Comparison of ENCODE assay signal across 10 mouse cellular contexts in the genomic region with DNA sequence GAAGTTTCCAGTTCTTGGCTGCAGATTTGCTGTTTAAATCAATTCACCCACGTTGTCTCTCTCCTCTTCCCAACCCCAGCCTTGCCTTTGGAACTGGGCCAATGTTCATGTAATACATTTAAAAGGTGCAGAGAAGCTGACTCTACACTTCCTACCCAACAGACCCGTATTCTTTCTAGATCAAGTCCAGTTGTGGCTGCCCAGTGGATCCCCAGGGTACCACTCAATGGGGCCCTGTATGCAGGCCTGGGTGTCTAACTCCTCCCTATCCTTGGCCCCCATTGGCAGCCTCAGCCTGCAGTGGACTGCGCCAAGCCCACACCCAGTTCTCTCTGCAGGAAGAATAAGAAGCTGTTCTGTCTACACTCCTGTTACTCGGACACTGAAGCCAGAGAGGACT. TPM values are rescaled to one million over a fixed set of nuclear protein-coding genes. Genes with fewer than 3 reads are reported as not detected.
DNase-seq lines count a peak whose midpoint lies in the region; ATAC-seq lines count a peak whose summit lies in the region.
"Had no signal": no experiment of that assay in that cellular context is flagged by ENCODE, and none has a peak within 500 bp of the region (broad histone marks: within the 10 kb centered on the region; RNA-seq: fewer than 3 reads in every experiment).

A gene (plus strand): TSS at position 318 of the 400 bp plus-strand sequence.

- H3K36me3 ChIP-seq in neural tube, embryonic 15.5 days = peaks cover 3% of the 10 kb centered on the region; the same call in 1 of the 2 replicates
- H3K36me3 ChIP-seq in forebrain, embryonic 10.5 days (replicated peaks) = no peaks in the 10 kb centered on the region
- H3K36me3 ChIP-seq: liver, embryonic 15.5 days had no signal

- H3K9ac ChIP-seq in neural tube, embryonic 15.5 days (replicated peaks) = no peak within 1 kb of the TSS
- H3K9ac ChIP-seq: liver, embryonic 15.5 days had no signal

- H3K9me3 ChIP-seq in neural tube, embryonic 15.5 days (replicated peaks) = no peaks in the 10 kb centered on the region
- no peaks in the 10 kb centered on the region for H3K9me3 ChIP-seq in forebrain, embryonic 10.5 days
- H3K9me3 ChIP-seq: liver, embryonic 15.5 days had no signal

- DNase-seq in gastrocnemius, adult 18-20 months (ENCODE audit: low spot score) = peak; percentile 32
- DNase-seq in gastrocnemius, adult 8-10 months (ENCODE audit: low spot score in 2 of 2) = no peak
- DNase-seq in urinary bladder, adult 2 months (ENCODE audit: low spot score) = peak; percentile 32
- no peak for DNase-seq in urinary bladder, adult 18-20 months (ENCODE audit: low spot score in 2 of 2)
- peak; percentile 43 for DNase-seq in kidney, postnatal 14 days
- no peak for DNase-seq in forebrain, embryonic 10.5 days (ENCODE audit: extremely low spot score, low spot score)

- peaks cover 13% of the 10 kb centered on the region for H3K4me1 ChIP-seq in neural tube, embryonic 15.5 days
- peaks cover 2% of the 10 kb centered on the region for H3K4me1 ChIP-seq in forebrain, embryonic 10.5 days
- H3K4me1 ChIP-seq: liver, embryonic 15.5 days had no signal

- H3K27me3 ChIP-seq in neural tube, embryonic 15.5 days (replicated peaks) = no peaks in the 10 kb centered on the region
- H3K27me3 ChIP-seq in forebrain, embryonic 10.5 days (ENCODE audit: poor library complexity, severe bottlenecking) = no peaks in the 10 kb centered on the region
- H3K27me3 ChIP-seq: liver, embryonic 15.5 days had no signal

- no peak within 1 kb of the TSS for H3K4me2 ChIP-seq in neural tube, embryonic 15.5 days
- H3K4me2 ChIP-seq: liver, embryonic 15.5 days had no signal

- WGBS in neural tube, embryonic 15.5 days = 53% methylated on average over 4 of the region's 4 CpGs
- 75% methylated on average over 4 of the region's 4 CpGs for WGBS in forebrain, embryonic 10.5 days

- no peak for ATAC-seq in neural tube, embryonic 15.5 days (ENCODE audit: low FRiP score)
- no peak for ATAC-seq in CD4-positive, CD25-positive, alpha-beta regulatory T cell, adult 4 months

- H3K4me3 ChIP-seq in neural tube, embryonic 15.5 days (replicated peaks) = no peak within 1 kb of the TSS; the same call in 1 of the 2 replicates
- H3K4me3 ChIP-seq in forebrain, embryonic 10.5 days = no peak within 1 kb of the TSS
- H3K4me3 ChIP-seq: liver, embryonic 15.5 days had no signal

- peak within 1 kb of the TSS; percentile 23; the same call in 1 of the 2 replicates for H3K27ac ChIP-seq in neural tube, embryonic 15.5 days (replicated peaks)
- no peak within 1 kb of the TSS for H3K27ac ChIP-seq in forebrain, embryonic 10.5 days
- H3K27ac ChIP-seq: liver, embryonic 15.5 days had no signal

RNA-seq across cellular contexts. Expression of the gene that starts here (rescaled TPM):
- total RNA-seq in gastrocnemius, adult 18-20 months (2021) = 1 to 10 TPM; 1.2 to 3.5 TPM
- total RNA-seq in gastrocnemius, adult 8-10 months (2022) = 1 to 10 TPM; 1.2 to 3.0 (median 2.4) TPM
- polyA plus RNA-seq in urinary bladder, adult 2 months (2012; rRNA removed) = 8.2 and 10.5 TPM in 2 replicates
- 5.4 and 7.4 TPM in 2 replicates for polyA plus RNA-seq in neural tube, embryonic 15.5 days (2015; fragmentation: Nextera tagmentation; extraction: Ambion mirVana)
- polyA plus RNA-seq in CD4-positive, CD25-positive, alpha-beta regulatory T cell, adult 4 months (2017; shearing (Covaris generic)) = not detected
- 0.10 TPM in 1 of 2 replicates, not detected in the other for polyA plus RNA-seq in forebrain, embryonic 10.5 days (2016; fragmentation: Nextera tagmentation; extraction: Ambion mirVana)
- total RNA-seq: ES-E14 had no signal

Comparison
In these comparisons a context has a peak if more than half of its experiments do, and no peak if none do; other contexts are left out.
1. DNase-seq: peak in gastrocnemius, adult 18-20 months (single experiment), urinary bladder, adult 2 months (single experiment) and kidney, postnatal 14 days (single experiment); none in gastrocnemius, adult 8-10 months (0 of 2), urinary bladder, adult 18-20 months (0 of 2) and forebrain, embryonic 10.5 days (single experiment).